Mouse (Mus musculus): Measurements from ENCODE around the gene Plcg1.

Gene Plcg1

GRCm38 (mm10) chr2:160768997-160769396 is 37.9 kb downstream of the Plcg1 start:
- no peak for DNase-seq (ENCODE audit: low read depth, low spot score)

- no peak for DNase-seq (ENCODE audit: low read depth, low spot score)
These were observed 39.3 kb downstream of the Plcg1 start for GRCm38 (mm10) chr2:160770409-160770808.

- DNase-seq (ENCODE audit: low read depth, low spot score) = no peak
These were observed 39.8 kb downstream of the Plcg1 start for GRCm38 (mm10) chr2:160770871-160771270.

GRCm38 (mm10) chr2:160771325-160772276 is 40.5 kb downstream of the Plcg1 start:
- no peak for DNase-seq (ENCODE audit: low read depth, low spot score)

GRCm38 (mm10) chr2:160778034-160778433 is 46.9 kb downstream of the Plcg1 start:
- DNase-seq (ENCODE audit: low read depth, low spot score) = no peak

- no peak for DNase-seq (ENCODE audit: low read depth, low spot score)
These were observed 49.2 kb downstream of the Plcg1 start for GRCm38 (mm10) chr2:160780154-160780833.

GRCm38 (mm10) chr2:160780834-160781219 is 49.7 kb downstream of the Plcg1 start:
- DNase-seq (ENCODE audit: low read depth, low spot score) = no peak

GRCm38 (mm10) chr2:160786333-160786732 is 55.2 kb downstream of the Plcg1 start:
- no peak for DNase-seq (ENCODE audit: low read depth, low spot score)

GRCm38 (mm10) chr2:160789046-160789445 is 57.9 kb downstream of the Plcg1 start:
- DNase-seq (ENCODE audit: low read depth, low spot score) = no peak

GRCm38 (mm10) chr2:160789741-160790140 is 58.6 kb downstream of the Plcg1 start:
- DNase-seq (ENCODE audit: low read depth, low spot score) = no peak

- no peak for DNase-seq (ENCODE audit: low read depth, low spot score)
These were observed 62.0 kb downstream of the Plcg1 start for GRCm38 (mm10) chr2:160793117-160793516.

- peak; percentile 72 for DNase-seq (ENCODE audit: low read depth, low spot score)
These were observed 65.9 kb downstream of the Plcg1 start for GRCm38 (mm10) chr2:160796973-160797372.

GRCm38 (mm10) chr2:160798206-160798605 is 67.1 kb downstream of the Plcg1 start:
- no peak for DNase-seq (ENCODE audit: low read depth, low spot score)

- no peak for DNase-seq (ENCODE audit: low read depth, low spot score)
These were observed 69.9 kb downstream of the Plcg1 start for GRCm38 (mm10) chr2:160800967-160801366.

- DNase-seq (ENCODE audit: low read depth, low spot score) = no peak
These were observed 71.2 kb downstream of the Plcg1 start for GRCm38 (mm10) chr2:160802326-160802725.

- DNase-seq (ENCODE audit: low read depth, low spot score) = peak; percentile 67
These were observed 73.9 kb downstream of the Plcg1 start for GRCm38 (mm10) chr2:160804794-160805527.

- peak; percentile 50 for DNase-seq (ENCODE audit: low read depth, low spot score)
These were observed 75.0 kb downstream of the Plcg1 start for GRCm38 (mm10) chr2:160806091-160806521.

- DNase-seq (ENCODE audit: low read depth, low spot score) = no peak
These were observed 79.3 kb downstream of the Plcg1 start for GRCm38 (mm10) chr2:160810376-160810775.

GRCm38 (mm10) chr2:160810802-160811201 is 79.7 kb downstream of the Plcg1 start:
- DNase-seq (ENCODE audit: low read depth, low spot score) = no peak
